Mouse (Mus musculus) brain, embryonic 14.5 days (tissue): Measurements from ENCODE around the gene Vdac2. TPM values are rescaled to one million over a fixed set of nuclear protein-coding genes. Genes with fewer than 3 reads are reported as not detected.
A peak's percentile ranks its signal among the peaks of the same experiment; 100 is the strongest.

Source experiments
- DNase-seq: peaks from one replicate; pipeline ENCODE4 v3.0.0-alpha.2; 2011; ENCODE audit warnings: low read depth
- CTCF ChIP-seq: fragments of 200-500 bp; IDR thresholded peaks from 2 replicates; pipeline ENCODE4 v1.5.1; 2012; ENCODE audit warnings: inconsistent platforms, mild to moderate bottlenecking, moderate library complexity, borderline replicate concordance; ENCODE audit not compliant: insufficient read depth, insufficient read length; ENCODE audit errors: extremely low read depth
- POLR2A ChIP-seq: fragments of 200-500 bp; IDR thresholded peaks from 2 replicates; pipeline ENCODE4 v1.6.1; 2012; ENCODE audit warnings: mild to moderate bottlenecking, inconsistent platforms, borderline replicate concordance; ENCODE audit not compliant: poor library complexity, insufficient read depth, insufficient read length, severe bottlenecking; ENCODE audit errors: extremely low read depth
- polyA plus RNA-seq: library from polyadenylated mRNA; depleted of rRNA; stranded (reverse); fragments of >200 nt; gene quantifications from 2 replicates; pipeline ENCODE4 v1.2.3, GENCODE M21; 2012; rRNA removed

Vdac2 gene
- polyA plus RNA-seq, 1 experiment, result 150 TPM

DNA sequence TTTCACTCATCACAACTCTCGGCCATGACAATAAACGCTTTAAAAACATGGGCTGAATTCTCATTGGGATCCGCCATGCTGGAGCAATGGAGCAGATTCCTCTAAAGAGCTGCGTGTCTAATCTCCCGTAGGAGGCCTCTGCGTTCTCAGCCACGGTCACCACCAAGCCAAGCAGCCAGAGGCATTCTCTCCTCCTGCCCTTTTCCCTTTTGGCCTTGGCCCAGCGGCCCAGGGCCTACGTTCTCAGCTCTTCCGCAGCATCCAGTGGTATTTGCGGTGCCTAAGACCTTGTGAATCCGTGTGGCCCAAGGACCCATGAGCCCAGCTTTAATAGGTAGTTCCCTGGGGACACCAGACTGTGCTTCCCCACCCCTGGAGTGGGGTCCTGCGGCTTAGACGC is 31.8 kb downstream of the Vdac2 start:
- no peak for DNase-seq
- no peak for TF ChIP-seq CTCF
- no peak for TF ChIP-seq POLR2A

DNA sequence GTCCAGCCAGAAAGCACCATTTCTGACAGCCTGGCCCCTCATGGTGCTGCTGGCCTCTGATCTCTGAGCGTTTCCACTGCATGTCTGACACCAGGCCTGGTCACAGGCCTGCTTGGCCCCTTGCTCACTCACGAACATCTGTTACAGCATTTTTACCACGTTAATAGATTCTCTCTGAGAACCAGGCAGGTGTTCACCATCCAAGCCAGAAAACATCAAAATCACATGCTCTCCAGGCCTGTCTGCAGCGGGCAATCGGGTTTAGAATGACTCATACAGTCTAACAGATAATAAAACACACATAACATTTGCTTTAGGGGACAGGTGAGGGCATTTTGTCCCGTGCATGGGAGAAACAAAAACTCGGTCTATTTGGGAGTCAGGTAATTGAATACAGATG is 41.3 kb downstream of the Vdac2 start:
- TF ChIP-seq POLR2A (no peak), CTCF (no peak)

DNA sequence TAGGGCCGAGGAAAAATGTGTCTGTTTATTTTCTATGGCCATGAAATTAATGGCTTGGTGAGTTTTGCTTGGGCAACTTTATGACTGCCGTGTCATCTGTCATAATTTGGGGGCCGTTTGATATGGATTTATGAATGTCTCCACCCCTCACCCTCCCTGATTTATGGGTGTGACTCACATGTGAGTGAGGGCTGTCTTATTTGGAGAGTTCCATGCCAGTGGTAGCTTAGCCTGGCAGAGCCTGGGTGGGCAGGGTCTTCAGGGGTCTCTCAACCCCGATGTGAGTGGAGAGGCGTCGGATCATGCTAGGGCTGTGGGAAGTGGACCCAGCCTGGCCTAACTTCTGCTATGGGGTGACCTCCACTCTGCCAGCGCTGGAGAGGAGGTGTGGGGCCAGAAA is 41.8 kb downstream of the Vdac2 start:
- no peak for DNase-seq
- TF ChIP-seq POLR2A (no peak), CTCF (no peak)

More for the DNA sequence above, 41.3 kb downstream of the Vdac2 start:
- DNase-seq, result no peak

DNA sequence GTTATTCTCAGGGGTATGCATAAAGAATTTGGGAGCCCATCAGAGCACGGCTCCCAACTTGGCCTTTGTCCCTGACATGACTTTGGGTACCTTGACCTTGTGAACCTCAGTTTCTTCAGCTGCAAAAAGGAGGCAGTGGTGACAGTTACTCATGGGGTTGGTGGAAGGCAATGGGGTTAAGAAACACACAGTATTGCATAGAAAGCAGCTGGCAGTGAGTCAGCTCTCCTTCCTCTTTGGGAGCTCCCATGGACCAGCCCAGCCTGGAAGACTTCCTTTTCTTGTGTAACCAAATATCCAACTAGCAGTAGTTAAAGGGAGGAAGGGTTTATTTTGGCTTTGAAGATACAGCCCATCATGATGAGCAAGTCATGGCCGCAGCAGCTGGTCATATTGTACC is 65.4 kb downstream of the Vdac2 start:
- TF ChIP-seq CTCF (no peak), POLR2A (no peak)
- no peak for DNase-seq

DNA sequence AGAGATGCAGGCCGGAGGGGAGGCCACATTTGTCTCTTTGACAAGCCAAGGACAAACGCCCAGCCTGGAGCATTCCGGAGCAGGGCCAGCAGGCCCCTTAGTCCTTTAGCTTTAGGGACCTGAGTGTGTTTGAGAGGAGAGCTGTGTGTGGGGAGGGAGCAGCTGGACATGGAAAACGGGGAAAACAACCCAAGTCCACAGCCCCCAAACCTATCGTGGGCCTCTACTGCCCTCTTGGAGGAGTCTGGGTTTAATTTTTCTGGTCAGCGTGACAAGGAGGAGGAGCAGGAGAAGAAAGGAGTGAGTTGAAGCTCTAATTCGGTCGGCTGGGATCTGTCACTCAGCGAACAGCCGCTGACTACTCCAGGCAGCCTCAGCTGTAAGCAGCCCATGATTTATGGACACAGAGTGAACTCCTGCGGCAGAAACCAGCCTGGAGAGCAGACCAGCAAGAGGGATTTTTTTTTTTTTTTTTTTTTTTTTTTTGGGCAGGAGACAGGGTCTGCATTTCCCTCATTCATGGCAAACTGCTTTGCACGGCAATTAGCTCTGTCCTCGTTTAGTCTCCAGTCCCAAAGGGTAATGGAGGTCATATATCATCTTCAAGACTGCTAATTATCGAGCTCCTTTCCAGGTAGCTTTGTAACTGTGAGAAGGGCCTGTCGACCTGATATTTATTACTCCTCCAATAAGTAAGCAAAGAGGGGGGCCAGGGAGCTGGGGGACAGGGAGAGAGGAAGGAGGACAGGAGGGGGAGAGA is 66.7 kb downstream of the Vdac2 start:
- peak; percentile 52 for DNase-seq
- TF ChIP-seq POLR2A (no peak), CTCF (no peak)

DNA sequence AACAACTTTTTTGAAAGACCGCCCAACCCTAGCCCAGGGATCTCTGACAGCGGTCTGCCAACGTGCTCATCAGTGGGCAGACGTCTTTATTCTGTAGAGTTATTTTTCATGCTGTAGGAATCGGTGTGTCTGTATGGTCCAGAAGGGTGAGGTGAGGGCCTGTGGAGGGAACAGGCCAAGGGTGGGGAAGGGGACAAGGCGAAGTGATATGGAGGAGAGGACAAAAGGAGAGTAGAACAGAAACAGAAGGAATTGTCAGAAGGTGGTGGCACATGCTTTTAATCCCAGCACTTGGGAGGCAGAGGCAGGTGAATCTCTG is 67.3 kb downstream of the Vdac2 start:
- TF ChIP-seq CTCF (no peak), POLR2A (no peak)
- DNase-seq, result no peak

Other genes with a start within 250 kb of the Vdac2 start
- 0.08 and 0.10 TPM in 2 replicates for gene Dupd1, start 110.7 kb upstream of the Vdac2 start, polyA plus RNA-seq
- gene Samd8, start 74.7 kb upstream of the Vdac2 start, polyA plus RNA-seq, result 22.6 and 30.1 TPM in 2 replicates
- gene Dusp13, start 74.1 kb upstream of the Vdac2 start, polyA plus RNA-seq, result not detected in 2 replicates
- 24.4 and 26.9 TPM in 2 replicates for gene Comtd1, start 23.7 kb downstream of the Vdac2 start, polyA plus RNA-seq
- gene Zfp503, start 164.4 kb downstream of the Vdac2 start, polyA plus RNA-seq, result 19.1 and 26.3 TPM in 2 replicates
- gene Lrmda, start 194.5 kb downstream of the Vdac2 start, polyA plus RNA-seq, result not detected in 2 replicates